Mouse (Mus musculus) layer of hippocampus, postnatal 14 days (tissue): Measurements from ENCODE around the gene Pih1d1. TPM values are rescaled to one million over a fixed set of nuclear protein-coding genes. Genes with fewer than 3 reads are reported as not detected.
"Not testable (repeated sequence)": the region's sequence is repeated elsewhere in the genome, so short reads cannot be mapped to it uniquely, and the experiment has no call there.

Source experiments
- DNase-seq, 2 experiments: peaks; one replicate each; pipeline ENCODE4 v3.0.0; 2021 to 2022; ENCODE audit warnings: low spot score in 2 of 2, mixed read lengths in 1 of 2
- total RNA-seq, 2 experiments: library from RNA; stranded (reverse); gene quantifications; 2 replicates each; pipeline ENCODE4 v1.2.3; 2021

Gene Pih1d1
- total RNA-seq, 2 experiments from 2014 or later = 46.1 to 46.5 TPM

GRCm38 (mm10) chr7:45165701-45166100 is 11.6 kb downstream of the Pih1d1 start:
- no peak for DNase-seq

- peak in 1 of 2 experiments; percentile 64 for DNase-seq
Measured at GRCm38 (mm10) chr7:45166950-45167401, 12.9 kb downstream of the Pih1d1 start.

- DNase-seq = peak in 1 of 2 experiments; percentile 62
Measured at GRCm38 (mm10) chr7:45167761-45168445, 13.8 kb downstream of the Pih1d1 start.

DNA sequence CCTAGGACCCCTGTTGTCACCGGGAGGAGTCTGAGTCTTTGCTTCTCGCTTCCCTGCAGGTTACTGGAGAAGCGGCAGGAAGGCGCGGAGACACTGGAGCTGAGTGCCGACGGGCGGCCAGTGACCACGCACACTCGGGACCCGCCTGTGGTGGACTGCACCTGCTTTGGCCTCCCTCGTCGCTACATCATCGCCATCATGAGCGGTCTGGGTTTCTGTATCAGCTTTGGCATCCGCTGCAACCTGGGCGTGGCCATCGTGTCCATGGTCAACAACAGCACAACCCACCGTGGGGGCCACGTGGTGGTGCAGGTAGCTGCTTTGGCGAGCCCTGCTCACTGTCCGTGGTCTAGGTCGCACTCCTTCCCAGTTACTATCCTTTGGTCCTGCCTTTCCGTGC is 14.6 kb downstream of the Pih1d1 start:
- DNase-seq = no peak

- DNase-seq = peak in 1 of 2 experiments; percentile 65
Measured at GRCm38 (mm10) chr7:45169495-45169894, 15.4 kb downstream of the Pih1d1 start.

GRCm38 (mm10) chr7:45172974-45173373 is 18.9 kb downstream of the Pih1d1 start:
- DNase-seq = no peak

DNA sequence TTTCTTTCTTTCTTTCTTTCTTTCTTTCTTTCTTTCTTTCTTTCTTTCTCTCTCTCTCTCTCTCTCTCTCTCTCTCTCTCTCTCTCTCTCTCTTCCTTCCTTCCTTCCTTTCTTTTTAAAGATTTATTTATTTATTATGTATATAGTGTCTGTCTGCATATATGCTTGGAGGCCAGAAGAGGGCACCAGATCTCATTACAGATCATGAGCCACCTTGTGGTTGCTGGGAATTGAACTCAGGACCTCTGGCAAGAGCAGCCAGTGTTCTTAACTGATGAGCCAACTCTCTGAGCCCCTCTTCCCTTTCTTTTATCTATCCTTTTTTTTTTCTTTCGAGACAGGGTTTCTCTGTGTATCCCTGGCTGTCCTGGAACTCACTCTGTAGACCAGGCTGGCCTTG is 19.7 kb downstream of the Pih1d1 start:
- DNase-seq = not testable (repeated sequence)

GRCm38 (mm10) chr7:45174567-45175280 is 20.6 kb downstream of the Pih1d1 start:
- no peak for DNase-seq

GRCm38 (mm10) chr7:45175398-45175797 is 21.3 kb downstream of the Pih1d1 start:
- no peak for DNase-seq

GRCm38 (mm10) chr7:45175929-45176328 is 21.8 kb downstream of the Pih1d1 start:
- no peak for DNase-seq

- no peak for DNase-seq
Measured at GRCm38 (mm10) chr7:45176356-45176755, 22.3 kb downstream of the Pih1d1 start.

GRCm38 (mm10) chr7:45178550-45178949 is 24.4 kb downstream of the Pih1d1 start:
- DNase-seq = no peak

DNA sequence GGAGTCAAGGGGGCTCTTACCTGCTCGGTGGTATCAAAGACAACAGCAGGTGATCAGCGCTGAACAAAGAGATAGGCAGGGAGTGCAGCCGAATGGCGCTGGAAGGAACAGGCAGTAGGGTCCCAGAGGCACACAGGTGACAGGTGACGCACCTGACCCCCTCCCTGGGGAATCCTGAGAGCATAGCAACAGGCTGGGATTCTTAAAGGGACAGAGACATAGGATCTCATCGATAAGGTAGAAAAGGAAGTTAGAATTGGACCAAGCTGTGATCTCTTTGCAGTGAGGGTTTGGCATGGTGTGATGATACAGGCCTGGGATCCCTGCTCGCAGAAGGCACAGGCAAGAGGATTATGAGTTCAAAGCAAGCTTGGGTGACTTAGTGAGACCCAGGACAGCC is 25.4 kb downstream of the Pih1d1 start, which contains the start of gene Gfy:
Gfy (minus strand) TSS at position 101 of the 400 bp plus-strand sequence.
- DNase-seq = no peak

DNA sequence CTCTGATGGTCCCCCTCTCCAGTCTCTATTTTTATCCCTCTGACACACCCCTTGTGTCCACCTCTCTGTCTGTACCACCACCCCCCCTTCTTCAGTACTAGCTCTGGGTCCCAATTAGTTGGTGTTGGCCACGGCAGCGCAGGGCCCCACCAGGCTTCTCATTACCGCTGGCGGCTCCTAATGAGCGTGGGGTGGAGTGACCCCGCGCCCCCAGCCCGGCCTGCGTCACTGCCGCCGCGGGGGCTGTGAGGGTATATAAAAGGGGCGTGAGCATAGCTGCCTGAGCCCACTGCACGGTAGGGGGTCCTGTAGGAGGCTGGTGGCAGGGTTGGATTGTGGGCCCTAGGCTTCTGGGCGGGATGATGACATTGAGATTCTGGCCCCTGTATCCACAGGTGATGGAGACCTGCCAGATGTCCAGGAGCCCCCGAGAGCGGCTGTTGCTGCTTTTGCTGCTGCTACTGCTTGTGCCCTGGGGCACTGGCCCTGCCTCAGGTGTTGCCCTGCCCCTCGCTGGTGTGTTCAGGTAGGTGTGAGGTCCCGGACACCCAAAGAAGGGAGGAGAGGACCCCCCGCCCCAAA is 26.9 kb downstream of the Pih1d1 start, which contains the start of gene Pth2:
Pth2 (plus strand) TSS at position 100 of the 582 bp plus-strand sequence.
- no peak for DNase-seq

GRCm38 (mm10) chr7:45181540-45181939 is 27.4 kb downstream of the Pih1d1 start:
- no peak for DNase-seq

DNA sequence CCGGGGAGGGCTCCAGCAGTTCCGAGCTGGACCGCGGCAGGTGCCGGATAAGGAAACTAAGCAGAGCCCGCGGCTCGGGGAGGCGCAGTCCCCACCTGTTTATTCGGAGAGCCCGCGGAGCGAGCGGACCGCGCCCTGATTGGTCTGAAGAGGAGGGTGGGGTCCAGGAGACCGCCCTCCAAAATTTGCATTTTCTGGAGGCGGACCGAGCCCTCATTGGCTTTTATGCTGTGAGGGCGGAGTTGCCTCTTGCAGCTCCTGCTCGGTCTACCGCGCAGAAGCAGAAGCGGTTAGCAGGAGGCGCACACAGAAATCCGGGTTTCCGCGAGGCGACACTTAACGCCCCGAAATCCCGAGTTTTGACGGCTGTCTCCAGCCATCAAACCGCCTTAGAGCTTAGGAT is 28.1 kb downstream of the Pih1d1 start:
- peak; percentile 77 to 91 for DNase-seq

GRCm38 (mm10) chr7:45182606-45183005 is 28.5 kb downstream of the Pih1d1 start:
- no peak for DNase-seq

- DNase-seq = no peak
Measured at GRCm38 (mm10) chr7:45183672-45184071, 29.6 kb downstream of the Pih1d1 start.

DNA sequence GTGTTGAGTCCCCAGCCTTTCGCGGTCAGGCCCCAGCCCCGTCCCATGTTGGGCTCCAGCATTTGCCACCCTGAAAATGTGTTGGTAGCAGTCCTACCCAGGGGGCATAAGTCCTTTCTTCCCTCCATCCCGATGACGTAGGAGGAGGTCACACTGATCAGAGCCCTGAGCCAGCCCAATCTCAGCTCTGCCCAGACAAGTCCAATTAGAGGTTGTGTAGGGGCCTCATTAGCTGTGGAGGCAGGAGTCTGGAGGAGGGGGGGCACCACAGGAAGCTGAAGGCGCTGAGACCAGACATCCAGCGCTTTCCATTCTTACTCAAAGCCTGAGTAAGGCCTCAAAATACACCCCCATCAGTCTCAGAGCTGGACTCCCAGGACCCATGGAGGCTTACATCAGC is 31.8 kb downstream of the Pih1d1 start:
- DNase-seq = no peak

DNA sequence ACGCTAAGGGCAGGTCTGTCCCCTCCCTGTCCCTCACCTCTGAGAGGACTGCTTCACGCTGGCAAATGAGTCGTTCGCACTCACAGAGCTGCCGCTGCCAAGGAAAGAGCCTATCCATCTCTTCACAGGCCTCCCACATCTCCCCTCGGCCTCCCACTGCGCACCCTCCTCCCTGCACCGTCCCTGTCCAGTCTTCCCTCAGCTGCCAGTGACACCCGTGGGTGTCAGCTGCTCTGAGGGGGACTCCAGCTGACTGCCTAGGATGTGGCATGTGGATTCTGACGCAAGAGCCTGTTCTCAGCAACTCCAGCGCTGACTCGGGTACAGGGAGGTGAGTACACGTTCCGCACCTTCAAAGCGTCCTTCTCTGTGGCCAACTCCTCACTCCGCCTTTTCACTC is 35.5 kb downstream of the Pih1d1 start:
- DNase-seq = no peak

DNA sequence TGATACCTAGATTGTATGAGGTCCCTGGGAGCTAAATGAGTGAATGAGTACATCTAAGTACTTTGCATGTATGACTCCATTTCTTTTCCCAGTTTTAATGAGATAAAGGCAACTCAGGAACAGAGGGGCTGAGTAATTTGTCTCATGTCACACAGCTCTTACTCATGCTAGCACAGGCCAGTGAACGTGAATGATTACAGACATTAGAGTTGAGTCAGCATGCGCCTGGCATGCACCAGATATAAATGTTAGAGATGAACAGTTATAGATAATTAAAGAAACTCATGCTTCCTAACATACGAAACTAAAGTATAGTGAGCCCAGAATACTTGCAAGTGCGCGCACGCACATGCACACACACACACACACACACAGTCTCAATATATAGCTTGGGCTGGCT is 36.1 kb downstream of the Pih1d1 start:
- DNase-seq = no peak

DNA sequence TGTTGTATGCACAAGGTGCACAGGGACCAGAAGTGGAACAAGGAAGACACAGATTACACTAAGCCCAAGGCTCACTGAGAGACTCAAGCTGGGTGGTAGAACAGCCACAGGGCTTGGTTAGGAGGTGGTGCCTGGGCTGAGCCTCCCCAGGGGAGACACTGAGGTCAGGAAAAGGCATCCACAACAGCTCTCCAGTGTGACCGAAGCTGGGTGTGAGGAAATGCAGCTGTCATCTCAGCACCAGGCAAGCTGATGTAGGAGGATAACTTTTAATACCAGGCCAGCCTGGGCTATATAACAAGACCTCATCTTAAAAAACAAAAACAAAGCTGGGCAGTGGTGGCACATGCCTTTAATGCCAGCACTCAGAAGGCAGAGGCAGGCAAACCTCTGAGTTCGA is 37.1 kb downstream of the Pih1d1 start:
- DNase-seq = no peak
